Mouse (Mus musculus) adrenal gland, postnatal 36 days (tissue): ENCODE results near the gene Cdh23. TPM values are rescaled to one million over a fixed set of nuclear protein-coding genes. Genes with fewer than 3 reads are reported as not detected.

Experiments
- DNase-seq, 2 experiments: peaks; one replicate each; pipeline ENCODE4 v3.0.0; 2021; ENCODE audit warnings: mixed read lengths in 1 of 2
- total RNA-seq, 2 experiments: library from RNA; stranded (reverse); gene quantifications; 2 replicates each; pipeline ENCODE4 v1.2.3; 2021

Gene Cdh23
- total RNA-seq, 2 experiments from 2014 or later, result 0.79 to 2.0 TPM

- no peak for DNase-seq
These were observed 332.9 kb downstream of the Cdh23 start for GRCm38 (mm10) chr10:60363426-60363825.

DNA sequence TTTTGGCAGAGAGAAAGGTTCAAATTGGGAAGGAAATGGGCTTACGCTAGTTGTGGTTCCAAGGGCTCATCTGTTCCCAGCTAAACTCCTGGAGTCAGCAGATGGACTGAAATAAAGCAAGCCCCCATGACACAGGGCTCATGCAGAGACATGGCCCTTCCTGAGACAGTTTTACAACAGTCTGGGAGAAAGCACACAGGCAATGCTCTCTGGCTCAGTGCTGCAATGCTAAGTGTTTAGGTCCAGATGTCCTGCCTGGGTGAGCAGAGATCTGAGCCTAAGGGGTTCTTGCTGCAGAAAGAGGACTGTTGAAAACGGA is 334.0 kb downstream of the Cdh23 start:
- no peak for DNase-seq

- no peak for DNase-seq
These were observed 334.5 kb downstream of the Cdh23 start for GRCm38 (mm10) chr10:60361615-60362309.

- DNase-seq, result no peak
These were observed 337.5 kb downstream of the Cdh23 start for GRCm38 (mm10) chr10:60358776-60359175.

DNA sequence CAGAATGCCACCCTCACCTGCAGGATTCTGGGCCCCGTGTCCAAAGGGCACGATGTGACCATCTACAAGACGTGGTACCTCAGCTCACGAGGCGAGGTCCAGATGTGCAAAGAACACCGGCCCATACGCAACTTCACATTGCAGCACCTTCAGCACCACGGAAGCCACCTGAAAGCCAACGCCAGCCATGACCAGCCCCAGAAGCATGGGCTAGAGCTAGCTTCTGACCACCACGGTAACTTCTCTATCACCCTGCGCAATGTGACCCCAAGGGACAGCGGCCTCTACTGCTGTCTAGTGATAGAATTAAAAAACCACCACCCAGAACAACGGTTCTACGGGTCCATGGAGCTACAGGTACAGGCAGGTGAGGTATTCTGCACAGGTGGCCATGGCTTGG is 338.4 kb downstream of the Cdh23 start:
- DNase-seq, result no peak

DNA sequence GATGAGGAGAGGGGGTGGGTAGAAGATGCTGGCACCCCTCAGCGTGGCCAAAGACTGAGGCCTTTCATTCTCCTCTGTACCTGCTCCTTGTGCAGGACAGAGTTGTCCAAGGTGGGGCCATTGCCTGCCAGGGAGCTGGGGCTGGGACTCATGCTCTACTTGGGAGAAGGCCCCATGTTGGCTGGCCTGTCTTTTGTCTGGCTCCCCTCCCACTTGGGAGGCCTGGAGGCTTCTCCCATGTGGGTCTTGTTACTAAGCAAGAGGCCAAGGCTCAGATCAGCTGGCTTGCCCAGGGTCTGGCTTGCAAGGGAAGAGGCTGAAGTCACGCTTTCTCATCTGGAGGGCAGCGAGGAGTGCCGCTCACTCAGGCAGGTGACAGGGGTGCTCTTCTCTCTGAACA is 338.8 kb downstream of the Cdh23 start:
- DNase-seq, result peak in 1 of 2 experiments; percentile 44

GRCm38 (mm10) chr10:60354881-60355677 is 341.2 kb downstream of the Cdh23 start:
- peak; percentile 48 to 56 for DNase-seq

GRCm38 (mm10) chr10:60354003-60354325 is 342.3 kb downstream of the Cdh23 start:
- no peak for DNase-seq

- no peak for DNase-seq
These were observed 342.9 kb downstream of the Cdh23 start for GRCm38 (mm10) chr10:60353241-60354002.

- DNase-seq, result peak; percentile 48 to 58
These were observed 344.4 kb downstream of the Cdh23 start for GRCm38 (mm10) chr10:60351761-60352455.

DNA sequence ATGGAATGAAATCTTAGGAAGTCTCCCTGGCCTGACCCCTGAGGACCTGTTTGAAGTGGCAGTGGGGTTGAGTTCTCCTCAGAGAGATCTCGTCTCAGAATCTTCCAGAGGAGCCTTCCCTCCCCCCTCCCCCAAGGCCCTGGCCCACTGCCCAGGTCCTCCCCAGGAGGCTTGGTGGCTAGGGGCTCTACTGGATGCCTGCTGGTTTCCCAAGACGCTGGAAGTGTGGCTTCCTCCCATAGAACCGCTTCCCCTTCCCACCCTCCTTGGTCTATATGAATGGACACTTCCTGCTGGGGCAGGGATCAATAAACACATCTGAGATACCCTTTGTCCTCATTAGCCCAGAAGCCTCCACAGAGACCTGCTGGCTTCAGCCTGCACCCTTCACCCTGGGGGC is 345.0 kb downstream of the Cdh23 start:
- DNase-seq, result peak in 1 of 2 experiments; percentile 37

- DNase-seq, result peak; percentile 96 to 97
These were observed 345.5 kb downstream of the Cdh23 start for GRCm38 (mm10) chr10:60350805-60351167.

DNA sequence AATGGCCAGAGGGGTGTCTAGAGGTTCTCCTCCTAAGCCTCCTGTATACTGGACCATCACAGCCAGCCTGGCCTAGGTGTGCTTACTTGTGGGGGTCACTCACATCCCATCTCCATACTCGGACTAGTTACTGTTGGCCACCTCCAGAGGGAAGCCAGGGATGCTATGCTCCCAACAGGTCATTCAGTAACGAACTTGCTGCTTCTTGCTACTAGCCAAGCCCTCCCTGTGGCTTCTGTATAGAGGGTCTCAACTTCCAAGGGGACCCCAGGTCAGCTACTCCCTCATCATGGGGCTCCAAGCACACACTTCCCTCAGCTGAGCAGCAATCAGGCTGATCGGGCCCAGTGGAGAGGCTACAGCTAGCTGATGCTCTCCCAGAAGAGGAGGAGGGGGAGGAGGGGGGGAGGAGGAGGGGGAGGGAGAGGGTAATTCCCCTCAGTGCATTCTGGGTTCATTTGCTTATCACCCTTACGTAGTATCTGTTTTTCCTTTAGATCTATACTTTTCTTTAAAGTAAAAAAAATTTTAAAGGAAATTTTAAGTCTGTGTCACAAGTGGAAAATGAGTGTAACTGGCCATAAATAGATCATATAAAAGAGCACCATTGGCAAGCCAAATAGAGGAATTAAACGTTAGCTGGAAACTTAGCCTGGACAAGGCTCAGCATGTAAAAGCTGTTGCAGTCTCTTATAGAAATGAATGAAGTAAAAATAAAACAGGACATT is 346.0 kb downstream of the Cdh23 start:
- DNase-seq, result no peak

- no peak for DNase-seq
These were observed 346.6 kb downstream of the Cdh23 start for GRCm38 (mm10) chr10:60349644-60350043.

- peak; percentile 48 to 61 for DNase-seq
These were observed 347.2 kb downstream of the Cdh23 start for GRCm38 (mm10) chr10:60349056-60349455.

GRCm38 (mm10) chr10:60347768-60348610 is 348.3 kb downstream of the Cdh23 start:
- DNase-seq, result no peak

GRCm38 (mm10) chr10:60346701-60347405 is 349.4 kb downstream of the Cdh23 start, which contains the start of gene Vsir:
Gene Vsir (plus strand): TSS chr10:60346851.
- peak; percentile 80 to 88 for DNase-seq

DNA sequence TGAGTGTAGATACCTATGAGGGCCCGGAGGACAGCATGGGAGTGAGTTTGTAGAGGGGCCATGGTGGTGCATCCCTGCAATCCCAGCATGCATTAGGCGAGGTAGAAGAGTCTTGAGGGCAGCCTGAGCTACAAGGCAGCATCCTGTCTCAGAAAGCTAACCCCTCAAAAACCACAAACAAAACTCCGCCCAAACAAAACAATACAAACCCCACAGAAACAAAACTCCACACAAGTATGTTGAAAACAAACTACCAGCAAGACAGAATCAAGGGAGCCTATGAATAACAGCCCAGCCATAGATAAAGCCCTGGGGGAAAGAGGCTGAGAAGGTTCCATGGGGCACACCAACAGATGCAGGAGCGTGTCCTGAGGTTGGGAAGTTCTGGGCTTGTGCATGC is 350.2 kb downstream of the Cdh23 start:
- no peak for DNase-seq

DNA sequence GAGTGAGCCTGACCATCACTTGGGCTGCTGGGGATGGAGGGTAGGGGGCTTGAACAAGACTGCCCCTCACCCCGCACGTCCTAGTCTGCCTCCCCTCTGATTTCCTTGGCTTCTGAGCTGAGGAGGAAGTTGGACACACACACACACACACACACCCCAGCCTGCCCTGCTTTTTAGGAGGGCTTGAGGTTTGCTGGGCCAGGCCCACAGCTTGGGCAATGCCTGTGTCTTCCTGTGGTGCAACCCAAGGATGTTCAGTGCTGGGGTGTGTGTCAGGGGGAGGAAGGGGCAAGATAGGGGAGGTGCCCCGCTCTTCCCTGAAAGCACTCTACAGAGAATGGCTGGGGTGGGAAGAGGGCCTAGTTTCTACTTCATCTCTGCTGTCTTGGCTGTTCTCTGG is 352.2 kb downstream of the Cdh23 start:
- no peak for DNase-seq

DNA sequence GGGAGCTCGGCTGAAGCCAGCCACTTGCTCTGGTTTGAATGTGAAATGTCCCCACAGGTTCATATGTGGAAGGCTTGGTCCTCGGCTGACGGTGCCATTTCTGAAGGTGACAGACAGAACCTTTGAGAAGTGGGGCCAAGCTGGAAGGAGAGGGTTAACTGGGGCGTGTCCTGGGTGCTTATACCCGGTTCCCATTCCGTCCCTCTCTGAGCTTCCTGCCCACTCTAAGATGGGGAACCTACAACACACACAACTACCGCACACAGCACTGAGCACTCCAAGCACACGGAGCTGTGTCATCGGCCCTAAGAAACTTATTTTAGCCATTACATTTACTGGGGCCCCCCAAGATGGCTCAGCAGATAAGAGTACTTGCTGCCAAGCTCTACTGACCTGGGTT is 354.8 kb downstream of the Cdh23 start:
- no peak for DNase-seq
